Mouse (Mus musculus): ENCODE data around the gene Tmeff2.

The Tmeff2 gene

DNA sequence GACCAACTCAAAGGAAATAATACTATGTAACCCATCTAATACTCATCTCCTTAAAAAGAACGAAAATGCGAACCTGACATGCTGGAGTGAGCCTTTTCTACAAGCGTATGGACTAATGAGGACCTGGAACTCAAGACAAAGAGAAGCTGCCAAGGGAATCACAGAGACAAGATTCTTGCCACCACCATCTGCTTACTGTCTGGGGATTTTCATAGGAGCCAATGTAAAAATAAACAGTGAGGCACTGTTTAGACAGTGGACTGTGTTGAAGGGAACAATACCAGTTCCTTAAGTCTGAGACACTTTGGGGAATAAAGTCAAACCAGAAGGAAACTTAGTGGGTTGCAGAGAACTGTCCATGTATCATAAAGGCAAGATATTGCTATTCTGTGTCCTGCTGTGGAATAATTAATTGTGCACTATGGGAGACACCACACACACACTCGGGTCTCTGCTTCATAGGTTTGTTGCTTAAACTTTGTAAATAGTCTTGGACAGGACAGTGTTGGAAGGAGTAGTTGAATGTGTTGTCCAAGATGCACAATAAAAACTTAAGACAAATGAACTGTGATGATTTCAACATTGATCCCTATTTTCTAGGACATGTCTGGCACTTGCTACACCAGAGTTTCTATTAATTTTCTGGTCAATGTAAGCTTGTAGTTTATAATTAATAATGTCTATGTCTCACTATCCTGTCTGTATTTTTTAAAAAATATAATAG lies 79.1 kb downstream of the Tmeff2 start:
- no peak for DNase-seq (ENCODE audit: low read depth, low spot score)

DNA sequence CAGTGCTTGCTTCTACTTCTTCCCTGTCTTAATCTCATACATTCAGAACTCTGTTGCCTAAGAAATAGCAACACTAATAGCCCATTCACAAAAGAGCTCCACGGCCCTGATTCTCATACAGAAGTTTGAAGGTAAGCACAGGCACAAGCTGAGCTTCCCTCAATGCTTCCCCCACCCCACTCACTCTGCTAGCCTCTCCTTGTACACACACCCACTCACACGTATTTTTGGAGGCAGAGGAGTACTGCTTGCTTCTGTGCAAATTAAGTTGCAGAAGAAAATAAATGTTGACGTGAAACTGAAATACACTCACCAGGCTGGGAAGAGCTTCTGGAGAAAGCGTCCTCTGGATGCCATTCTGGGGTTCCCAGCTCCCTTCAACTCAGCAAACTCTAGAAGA lies 80.1 kb downstream of the Tmeff2 start:
- DNase-seq (ENCODE audit: low read depth, low spot score), result no peak

DNA sequence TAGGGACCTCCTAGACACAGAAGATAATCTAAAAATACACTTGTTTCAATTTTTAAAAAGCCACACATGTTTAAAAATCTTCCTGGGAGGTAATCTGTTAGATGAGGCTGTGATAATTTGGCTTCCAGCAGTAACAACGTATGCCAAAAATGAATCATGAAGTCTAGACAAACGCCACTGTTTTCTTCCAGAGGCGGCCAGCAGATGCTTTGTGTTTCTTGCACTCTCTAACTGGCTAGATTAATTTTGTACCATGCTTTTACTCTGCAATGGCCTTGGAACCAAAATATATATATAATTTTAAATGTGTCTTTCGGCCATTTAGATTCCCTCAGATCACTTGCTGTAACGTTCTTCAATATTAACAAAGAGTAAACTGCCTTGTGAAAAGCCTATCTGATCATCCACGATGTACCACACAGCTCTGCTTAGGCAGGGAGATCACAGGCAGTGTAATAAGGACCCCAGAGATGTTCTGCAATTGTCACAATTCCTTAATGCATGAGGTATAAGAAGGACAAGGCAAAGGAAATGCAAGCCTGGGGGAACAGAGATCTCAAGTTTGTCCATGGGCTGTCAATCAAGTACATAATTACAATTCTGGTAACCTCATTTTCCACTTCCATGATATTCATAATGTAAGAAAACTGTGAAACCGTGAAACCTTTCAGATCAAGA lies 80.8 kb downstream of the Tmeff2 start:
- no peak for DNase-seq (ENCODE audit: low read depth, low spot score)

DNA sequence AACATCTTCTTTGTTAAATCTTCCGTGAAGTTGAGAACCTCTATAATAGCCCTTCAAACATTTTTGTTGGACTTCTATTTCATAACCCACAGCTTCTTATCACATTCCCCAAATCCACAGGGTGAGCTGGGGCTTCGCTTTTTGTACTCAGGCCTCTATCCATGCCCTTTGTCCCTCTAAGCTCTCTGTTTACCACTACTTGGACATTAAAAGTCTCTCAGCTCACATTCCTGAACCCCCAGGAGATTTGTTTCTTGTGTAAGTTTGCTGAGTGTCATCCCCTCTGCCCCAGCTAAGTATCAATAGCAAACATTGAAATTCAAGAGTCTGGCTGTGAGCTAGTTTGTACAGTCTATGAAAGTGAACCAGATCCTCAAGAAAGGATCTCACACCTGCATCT lies 90.2 kb downstream of the Tmeff2 start:
- no peak for DNase-seq (ENCODE audit: low read depth, low spot score)

DNA sequence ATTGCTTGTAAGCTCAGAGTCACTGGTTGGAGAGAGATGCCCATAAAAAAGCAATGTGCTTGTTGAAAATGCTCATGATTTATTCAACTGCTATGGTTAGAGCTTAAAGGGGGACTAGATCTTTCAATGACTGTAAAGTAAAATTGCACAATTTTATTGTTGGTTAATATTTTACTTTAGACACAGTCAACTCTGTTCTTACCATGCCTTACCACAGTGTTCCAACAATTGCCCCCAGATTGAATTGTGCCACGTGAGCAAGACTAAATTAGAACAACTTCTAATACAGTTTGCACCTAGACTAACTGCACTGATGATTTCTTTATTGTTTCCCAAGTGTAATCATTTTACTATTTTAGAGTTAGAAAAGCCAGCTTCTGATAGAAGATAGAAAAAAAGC lies 94.1 kb downstream of the Tmeff2 start:
- DNase-seq (ENCODE audit: low read depth, low spot score), result no peak

DNA sequence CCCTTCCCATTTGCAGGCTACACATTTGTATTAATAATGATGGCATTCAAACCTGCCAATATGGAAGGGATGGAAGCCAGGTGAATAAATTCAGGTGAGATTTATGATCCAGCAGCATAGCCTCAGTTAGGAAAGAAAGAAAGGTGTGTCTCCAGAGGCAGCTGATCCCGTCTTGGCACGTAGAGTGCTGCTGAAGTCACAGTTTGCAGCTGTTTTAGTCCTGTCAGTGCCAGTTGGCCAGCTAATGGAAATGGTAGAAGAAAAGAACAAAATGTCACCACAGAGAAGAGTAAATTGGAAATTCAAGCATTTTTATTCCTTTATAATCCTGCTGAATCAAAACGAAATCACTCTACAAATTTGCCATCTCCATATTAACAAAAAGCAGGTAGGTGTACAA lies 99.3 kb downstream of the Tmeff2 start:
- DNase-seq (ENCODE audit: low read depth, low spot score), result no peak

DNA sequence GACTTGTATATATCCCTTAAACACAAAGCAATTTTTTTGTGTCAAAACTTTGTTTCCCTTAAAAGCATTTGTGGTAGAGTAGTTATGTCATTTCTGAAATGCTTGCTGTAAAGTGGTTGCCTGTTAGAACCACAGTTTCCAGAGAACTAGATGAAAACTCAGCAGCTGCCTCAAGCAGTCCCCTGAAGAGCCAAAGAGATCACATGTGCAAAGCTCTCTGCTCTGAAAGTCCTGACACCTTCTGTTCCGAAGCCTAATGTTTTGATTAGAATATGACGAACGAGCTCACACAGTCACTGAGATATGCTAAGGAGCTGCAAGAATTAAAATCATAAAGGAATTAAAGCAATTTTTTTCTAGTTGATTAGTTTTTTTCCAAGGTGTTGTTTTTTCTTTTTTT lies 107.9 kb downstream of the Tmeff2 start:
- DNase-seq (ENCODE audit: low read depth, low spot score), result no peak

DNA sequence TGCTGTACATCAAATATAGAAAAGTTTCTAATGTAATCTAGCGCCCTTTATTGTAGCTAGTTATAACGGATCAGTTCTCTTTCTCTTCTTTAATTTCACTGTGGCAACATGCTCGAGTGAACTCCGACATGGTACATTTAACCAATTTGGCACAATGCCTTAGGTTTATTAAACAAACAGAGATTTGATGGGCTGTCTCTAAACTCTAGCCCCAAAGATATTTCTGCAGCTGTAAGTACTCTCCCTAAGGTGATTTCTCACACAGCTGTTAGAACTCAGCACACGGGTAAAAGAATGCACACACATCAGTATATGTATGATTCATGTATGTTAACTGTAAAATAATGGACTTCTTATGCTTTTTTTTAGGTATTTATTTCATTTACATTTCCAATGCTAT lies 139.8 kb downstream of the Tmeff2 start:
- no peak for DNase-seq (ENCODE audit: low read depth, low spot score)

DNA sequence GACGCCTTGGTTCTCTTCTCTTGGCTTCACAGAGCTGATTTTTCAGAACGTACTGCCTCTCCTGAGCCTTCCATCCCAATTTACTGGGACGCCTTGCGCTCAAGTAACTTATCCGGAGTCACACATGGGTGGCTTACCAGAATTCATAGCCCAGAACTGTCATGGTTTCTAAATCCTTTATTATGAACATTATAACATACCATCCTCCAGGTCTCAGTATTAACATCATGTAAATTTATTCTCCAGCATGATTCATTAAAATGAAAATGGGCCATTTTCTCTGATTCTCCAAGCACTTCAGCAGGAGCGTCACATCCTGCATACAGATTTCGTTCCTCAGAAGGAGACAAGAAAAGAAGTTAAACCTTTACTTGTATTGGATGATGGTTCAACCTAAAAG lies 144.4 kb downstream of the Tmeff2 start:
- no peak for DNase-seq (ENCODE audit: low read depth, low spot score)

DNA sequence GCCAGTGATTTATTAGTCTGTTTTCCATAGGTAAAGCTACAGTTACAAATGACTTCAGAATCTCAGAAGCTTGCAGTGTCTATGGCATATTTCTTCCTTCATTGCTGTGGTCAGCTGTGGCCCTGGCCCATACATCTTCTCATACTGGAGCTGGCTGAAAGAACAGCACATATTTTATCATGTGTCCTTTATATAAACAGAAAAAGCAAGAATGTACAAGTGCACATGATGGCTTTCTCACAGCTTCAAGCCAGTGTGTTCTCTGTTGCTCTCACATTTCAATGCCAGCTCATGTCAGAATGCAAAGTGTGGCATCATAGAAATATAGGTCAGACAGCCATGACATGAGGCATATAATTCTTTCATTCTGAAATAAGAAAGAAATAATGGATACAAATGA lies 164.1 kb downstream of the Tmeff2 start:
- no peak for DNase-seq (ENCODE audit: low read depth, low spot score)

DNA sequence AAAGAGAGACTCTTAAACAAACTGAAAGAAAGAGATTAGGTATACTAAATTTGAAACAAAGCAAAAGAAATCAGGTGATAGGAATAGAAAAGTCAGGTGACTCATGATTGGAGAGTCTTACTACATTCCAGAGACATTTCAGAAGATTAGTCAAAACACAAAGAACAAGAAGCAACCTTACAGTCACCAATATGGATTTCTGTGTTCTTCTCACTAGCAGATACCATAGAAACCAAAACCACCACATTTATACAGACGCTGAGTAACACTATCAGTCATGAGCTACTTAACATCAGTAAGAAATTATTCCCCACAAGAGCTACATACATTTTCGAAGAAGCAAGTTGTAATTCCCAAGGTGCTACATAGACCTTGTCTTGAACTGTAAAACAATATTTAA lies 165.2 kb downstream of the Tmeff2 start:
- DNase-seq (ENCODE audit: low read depth, low spot score), result no peak

DNA sequence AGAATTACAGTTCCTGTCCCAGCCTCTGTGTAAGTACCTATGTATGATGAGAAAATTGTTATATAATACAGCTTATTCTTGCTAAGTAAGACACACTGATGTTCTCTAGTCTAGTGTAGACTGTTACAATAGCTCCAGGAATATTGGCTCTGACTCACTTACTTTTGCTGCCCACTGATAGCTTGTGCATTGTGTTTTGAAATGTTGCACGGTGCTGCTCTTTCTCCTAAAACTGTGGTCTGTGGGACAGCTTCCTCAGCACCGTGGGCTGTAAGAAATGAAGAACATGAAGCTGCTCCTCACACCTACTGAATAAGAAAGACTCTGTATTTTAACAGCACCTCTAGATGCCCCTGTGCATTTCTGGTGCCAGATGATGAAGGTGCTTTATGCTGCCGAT lies 168.4 kb downstream of the Tmeff2 start:
- no peak for DNase-seq (ENCODE audit: low read depth, low spot score)

DNA sequence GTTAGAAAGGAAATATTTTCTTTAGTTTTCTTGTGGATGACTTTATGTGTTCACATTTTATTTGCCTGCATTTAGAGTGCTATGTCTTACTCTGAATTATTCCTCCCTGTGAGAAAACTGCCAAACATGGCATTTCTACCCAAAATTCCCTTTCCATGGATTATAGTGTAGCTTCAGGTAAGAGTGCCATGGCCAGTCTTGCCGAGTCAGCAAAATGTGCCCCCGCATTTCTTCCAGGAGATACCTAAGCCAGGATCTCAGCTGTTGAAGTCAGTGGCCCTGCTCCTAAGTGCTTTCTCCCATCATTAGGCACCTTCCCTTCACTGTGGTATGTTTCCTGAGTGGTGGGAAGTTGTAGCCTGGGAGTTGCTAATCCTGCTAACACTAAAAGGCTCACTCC lies 168.8 kb downstream of the Tmeff2 start:
- no peak for DNase-seq (ENCODE audit: low read depth, low spot score)

DNA sequence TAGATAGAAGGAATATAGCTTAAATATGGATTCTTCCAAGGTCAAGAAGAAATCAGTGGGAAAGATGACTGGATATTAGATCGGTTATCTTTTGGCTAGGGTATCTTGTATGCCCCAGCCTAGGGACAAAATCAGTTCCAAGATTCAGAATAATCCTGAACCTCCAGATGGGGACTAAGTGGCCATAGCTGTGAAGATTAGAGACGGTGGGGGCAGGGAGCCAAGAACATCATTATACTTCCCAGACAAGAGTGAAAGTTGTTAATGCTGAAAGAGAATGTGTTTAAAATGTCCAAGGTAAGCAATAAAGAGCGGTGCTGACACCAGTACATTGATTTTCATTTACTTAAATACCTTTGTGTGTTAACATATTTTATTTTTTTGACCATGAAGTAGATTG lies 173.6 kb downstream of the Tmeff2 start:
- no peak for DNase-seq (ENCODE audit: low read depth, low spot score)

DNA sequence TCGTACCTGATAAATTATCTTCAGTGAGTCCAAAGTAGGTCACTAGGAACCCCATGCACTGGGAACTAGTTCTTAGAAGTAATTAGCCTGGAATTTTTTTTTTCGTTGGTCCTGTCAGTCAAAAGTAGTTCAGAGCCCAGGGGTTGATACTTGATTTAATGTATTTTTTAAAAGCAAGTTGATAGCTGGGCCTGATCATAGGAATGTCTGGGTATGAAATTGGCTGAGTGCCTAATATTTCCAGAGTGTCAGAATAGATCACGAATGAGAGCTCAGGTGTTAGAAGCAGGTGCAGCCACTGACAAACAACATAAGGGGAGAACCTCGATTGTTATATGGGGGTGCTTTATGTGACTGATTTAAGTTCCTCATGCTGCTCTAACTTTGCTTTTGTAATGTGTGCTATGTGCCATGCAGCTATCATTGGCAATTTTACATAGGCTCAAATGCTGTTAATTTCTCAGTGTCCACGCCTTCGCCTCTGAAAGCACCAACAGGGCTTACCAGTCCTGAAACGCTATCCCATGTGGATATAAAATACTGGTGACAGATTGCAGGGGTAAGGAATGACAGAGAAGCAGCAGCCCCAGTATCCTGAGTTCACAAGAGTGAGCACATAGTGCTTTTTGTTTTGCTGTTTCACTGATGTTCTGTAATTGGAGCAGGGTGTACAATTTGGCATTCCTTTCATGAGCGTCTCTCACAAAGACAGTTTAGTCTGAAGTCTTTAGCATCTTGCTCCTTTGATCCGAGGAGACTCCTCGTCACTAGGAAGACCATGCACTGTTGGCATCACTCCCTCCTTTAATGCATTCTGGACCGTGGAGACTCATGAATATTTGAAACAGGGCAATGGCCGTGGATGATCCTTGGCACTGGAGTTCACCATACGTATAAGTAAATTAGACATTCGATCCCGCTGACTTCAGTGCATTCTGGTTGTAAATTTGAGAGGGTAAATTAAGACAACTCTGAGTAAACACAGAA lies 175.6 kb downstream of the Tmeff2 start:
- no peak for DNase-seq (ENCODE audit: low read depth, low spot score)

DNA sequence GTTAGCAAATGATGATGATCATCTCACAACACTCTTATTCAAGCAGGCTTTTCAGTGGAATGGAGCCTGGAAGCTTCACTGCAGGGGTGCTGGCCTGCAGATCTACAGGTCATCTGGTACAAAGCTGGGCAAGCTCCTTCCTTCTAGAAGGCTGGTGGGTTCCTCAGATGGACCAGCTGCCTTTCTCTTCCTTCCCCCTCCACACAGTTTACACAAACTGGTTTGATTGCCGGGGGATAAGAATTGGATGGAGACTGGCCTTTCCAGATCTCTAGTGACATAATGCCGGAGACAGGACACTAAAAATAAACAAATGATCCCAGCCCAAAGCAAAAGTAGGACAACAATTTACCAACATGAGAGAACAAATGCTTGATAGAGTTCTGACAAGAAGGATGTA lies 188.5 kb downstream of the Tmeff2 start:
- DNase-seq (ENCODE audit: low read depth, low spot score), result no peak

DNA sequence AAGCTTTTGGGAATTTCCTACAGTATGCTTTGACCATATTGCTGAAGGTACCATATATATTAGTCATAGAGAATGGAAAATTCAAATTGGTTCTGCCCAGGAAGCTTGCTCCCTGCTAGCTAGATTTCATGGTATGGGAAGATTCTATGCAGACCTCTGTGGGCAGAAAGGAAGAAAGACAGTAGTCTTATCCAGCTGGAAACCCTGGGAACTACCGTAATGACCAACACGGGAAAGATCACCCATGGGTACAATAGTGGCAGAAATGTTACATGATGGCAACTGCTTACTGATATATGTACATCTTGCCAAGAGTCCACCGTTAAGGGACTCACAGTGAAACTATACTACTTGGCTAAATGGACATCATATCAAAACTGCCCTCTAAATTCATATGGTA lies 189.4 kb downstream of the Tmeff2 start:
- DNase-seq (ENCODE audit: low read depth, low spot score), result no peak

DNA sequence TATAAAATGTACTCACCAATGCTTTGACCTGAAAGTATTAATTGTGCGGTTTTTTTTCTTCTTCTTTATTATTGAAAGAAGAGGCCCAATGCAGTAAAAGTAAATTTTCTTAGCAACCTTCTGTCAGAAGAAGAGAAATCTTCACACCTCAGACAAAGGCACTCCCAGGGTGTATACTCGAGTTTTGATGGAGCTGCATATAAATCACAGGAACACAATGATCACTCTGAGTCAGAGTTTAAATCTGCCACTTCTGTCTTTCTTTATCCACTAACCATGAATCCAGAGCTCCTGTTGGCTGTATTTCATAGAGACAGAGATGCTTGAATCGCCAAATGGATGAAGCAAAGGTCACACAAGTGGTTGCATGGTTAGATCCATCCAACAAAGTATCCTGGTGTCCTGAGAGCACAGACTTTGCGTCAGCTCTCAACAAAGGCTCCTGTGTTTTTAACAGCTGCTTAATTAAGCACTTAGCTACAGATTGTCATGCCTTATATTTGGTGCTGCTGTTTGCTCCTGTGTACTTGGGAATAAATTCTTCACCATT lies 189.8 kb downstream of the Tmeff2 start:
- no peak for DNase-seq (ENCODE audit: low read depth, low spot score)

DNA sequence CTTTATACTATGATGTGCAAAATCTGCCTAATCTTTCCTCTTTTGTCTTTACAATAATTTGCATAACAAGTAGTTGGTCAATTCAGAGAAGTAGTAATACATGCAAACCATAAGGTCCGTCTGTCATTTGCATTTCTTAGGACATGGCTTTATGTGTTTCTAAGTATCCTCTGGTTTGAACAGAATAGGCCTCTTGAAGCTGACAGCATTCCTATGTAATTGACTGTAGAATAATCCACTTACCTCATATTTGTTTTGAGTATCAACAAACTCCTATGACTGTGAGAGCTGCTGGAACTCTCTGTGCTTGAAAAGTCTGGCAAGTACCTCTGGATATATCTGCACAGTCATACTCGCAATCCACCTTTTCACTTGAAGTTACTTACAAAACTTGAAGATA lies 194.3 kb downstream of the Tmeff2 start:
- DNase-seq (ENCODE audit: low read depth, low spot score), result no peak

DNA sequence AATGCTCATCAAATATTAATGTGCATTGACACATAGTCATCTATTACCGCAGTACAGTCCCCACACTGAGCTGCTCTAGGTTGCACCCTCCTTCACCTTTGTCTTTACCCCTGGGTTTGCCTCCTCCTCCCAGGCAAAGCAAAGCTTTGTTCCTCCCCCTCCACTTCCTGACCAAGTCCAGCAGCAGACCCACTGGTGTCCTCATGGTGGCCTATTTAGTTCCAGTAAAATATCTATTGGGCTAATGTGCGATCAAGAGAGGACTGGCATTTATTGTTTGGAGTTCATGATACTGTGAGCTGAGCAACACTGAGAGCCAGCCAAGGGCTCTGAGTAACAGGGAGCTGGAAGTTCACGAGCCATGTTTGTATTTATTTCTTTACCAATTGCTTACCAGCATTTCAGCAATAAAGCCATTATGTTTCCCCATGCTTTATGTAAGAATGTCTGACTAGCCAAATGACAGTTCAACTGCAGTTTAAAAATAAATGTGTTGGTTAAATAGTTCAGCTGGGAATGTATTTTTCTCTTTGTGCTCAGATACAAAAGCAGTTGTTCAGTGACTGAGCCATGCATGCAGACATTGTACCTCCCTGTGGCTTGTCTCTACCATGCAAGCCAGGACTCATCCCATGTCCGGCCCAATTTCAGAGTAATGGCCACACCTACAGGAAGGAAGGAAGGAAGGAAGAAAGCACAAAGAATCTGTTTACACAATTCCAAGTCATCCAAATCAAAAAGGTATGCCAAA lies 196.6 kb downstream of the Tmeff2 start:
- DNase-seq (ENCODE audit: low read depth, low spot score), result no peak

DNA sequence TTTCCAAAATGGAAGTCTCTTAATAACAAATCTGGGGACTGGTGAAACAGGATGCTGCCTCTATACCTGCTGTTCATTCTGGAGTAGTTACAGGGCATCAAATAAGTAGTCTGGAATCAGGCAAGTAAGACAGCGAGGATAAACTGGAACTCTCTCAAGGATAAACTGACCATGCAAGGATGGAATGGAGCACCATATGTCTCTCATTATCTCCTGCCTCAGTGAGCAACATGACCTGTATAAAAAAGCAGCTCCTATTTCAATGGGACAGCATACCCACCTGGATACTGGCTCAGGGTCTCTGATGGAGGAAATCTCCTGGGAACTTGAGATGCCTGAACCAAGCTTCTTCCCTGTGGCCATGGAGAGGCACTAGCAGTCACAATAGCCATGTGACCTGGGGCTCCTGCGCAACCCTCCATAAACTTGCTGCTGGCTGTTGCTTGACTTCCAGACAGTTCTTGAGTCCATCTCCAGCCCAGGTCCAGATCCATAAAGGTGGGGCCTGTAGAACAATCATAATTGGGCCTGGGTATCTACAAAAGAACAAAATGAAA lies 200.7 kb downstream of the Tmeff2 start:
- DNase-seq (ENCODE audit: low read depth, low spot score), result no peak
